Mouse (Mus musculus) liver, adult 2 months (tissue): ENCODE measurements at regions not wholly inside any gene's neighbourhood (a gene's known extent, or its start where the extent isn't known, plus 50 kb on each side); places are given as distances from the start of the nearest gene placed in this dataset.

Source experiments
- CTCF ChIP-seq: fragments of 200-500 bp; IDR thresholded peaks from 2 replicates; pipeline ENCODE4 v1.5.1; 2011; ENCODE audit warnings: low read depth, low read length, control low read depth
- POLR2A ChIP-seq: fragments of 200-500 bp; IDR thresholded peaks from 2 replicates; pipeline ENCODE4 v1.6.1; 2011; ENCODE audit warnings: low read length, control low read depth; ENCODE audit not compliant: insufficient read depth; ENCODE audit errors: extremely low read depth

- TF ChIP-seq CTCF (no peak), POLR2A (no peak)
These were observed 426.1 kb upstream of the 2610001J05Rik start for GRCm38 (mm10) chr6:14297428-14297827.
